Mouse (Mus musculus): ENCODE measurements around the gene Pask. TPM values are rescaled to one million over a fixed set of nuclear protein-coding genes. Genes with fewer than 3 reads are reported as not detected.
A peak's percentile ranks its signal among the peaks of the same experiment; 100 is the strongest.

Gene Pask
- polyA plus RNA-seq (2015; fragmentation: Nextera tagmentation; extraction: Ambion mirVana): 16.4 and 17.8 TPM in 2 replicates

- Histone ChIP-seq H3K4me3 (peak within 1 kb of the TSS; percentile 70), H3K27ac (peak within 1 kb of the TSS; percentile 63), H3K9ac (peak within 1 kb of the TSS; percentile 74), H3K4me1 (peaks cover 21% of the 10 kb centered on the region), H3K36me3 (peaks cover 4% of the 10 kb centered on the region; the same call in 1 of the 2 replicates), H3K27me3 (no peaks in the 10 kb centered on the region), H3K9me3 (no peaks in the 10 kb centered on the region), H3K4me2 (peak within 1 kb of the TSS; percentile 88)
- under 1% methylated on average over 63 of the region's 63 CpGs for WGBS
- peak; percentile 97 for ATAC-seq (ENCODE audit: borderline replicate concordance, extremely low read depth, low FRiP score, low TSS enrichment)
Observed at GRCm38 (mm10) chr1:93342648-93343503, at the start of gene Pask, which contains the start of gene Ppp1r7. Gene Pask, minus strand, starts transcription at chr1:93343482. Gene Ppp1r7, plus strand, starts transcription at chr1:93342854.

GRCm38 (mm10) chr1:93388906-93389305, 45.6 kb upstream of the Pask start:
- H3K4me2 ChIP-seq: no peak overlapping the region
- H3K27me3 ChIP-seq: no peaks in the 10 kb centered on the region
- H3K9ac ChIP-seq: no peak overlapping the region
- no peak overlapping the region for H3K27ac ChIP-seq
- no peaks in the 10 kb centered on the region for H3K9me3 ChIP-seq
- WGBS: 46% methylated on average over 2 of the region's 2 CpGs
- H3K4me1 ChIP-seq: no peaks in the 10 kb centered on the region
- no peak overlapping the region for H3K4me3 ChIP-seq
- H3K36me3 ChIP-seq: no peaks in the 10 kb centered on the region
- no peak for ATAC-seq (ENCODE audit: borderline replicate concordance, extremely low read depth, low FRiP score, low TSS enrichment)

GRCm38 (mm10) chr1:93387198-93387597, 43.9 kb upstream of the Pask start:
- H3K36me3 ChIP-seq: no peaks in the 10 kb centered on the region
- no peaks in the 10 kb centered on the region for H3K9me3 ChIP-seq

GRCm38 (mm10) chr1:93379117-93379516, 35.8 kb upstream of the Pask start:
- Histone ChIP-seq H3K36me3 (no peaks in the 10 kb centered on the region), H3K9ac (no peak overlapping the region)
- WGBS: 74% methylated on average over 5 of the region's 5 CpGs

More at GRCm38 (mm10) chr1:93387198-93387597, 43.9 kb upstream of the Pask start:
- H3K27me3 ChIP-seq: no peaks in the 10 kb centered on the region
- H3K27ac ChIP-seq: no peak overlapping the region
- WGBS: 62% methylated on average over 2 of the region's 2 CpGs
- no peaks in the 10 kb centered on the region for H3K4me1 ChIP-seq
- no peak for ATAC-seq (ENCODE audit: borderline replicate concordance, extremely low read depth, low FRiP score, low TSS enrichment)
- H3K9ac ChIP-seq: no peak overlapping the region
- no peak overlapping the region for H3K4me3 ChIP-seq
- no peak overlapping the region for H3K4me2 ChIP-seq

GRCm38 (mm10) chr1:93377307-93377706, 34.0 kb upstream of the Pask start:
- H3K4me2 ChIP-seq: no peak overlapping the region

More at GRCm38 (mm10) chr1:93379117-93379516, 35.8 kb upstream of the Pask start:
- Histone ChIP-seq H3K9me3 (no peaks in the 10 kb centered on the region), H3K4me3 (no peak overlapping the region), H3K27me3 (no peaks in the 10 kb centered on the region), H3K4me1 (no peaks in the 10 kb centered on the region), H3K27ac (no peak overlapping the region), H3K4me2 (no peak overlapping the region)
- no peak for ATAC-seq (ENCODE audit: borderline replicate concordance, extremely low read depth, low FRiP score, low TSS enrichment)

GRCm38 (mm10) chr1:93373665-93374064, 30.4 kb upstream of the Pask start, which contains the start of gene Ano7:
Gene Ano7, plus strand, starts transcription at chr1:93373930.
- Histone ChIP-seq H3K36me3 (no peaks in the 10 kb centered on the region), H3K9ac (no peak within 1 kb of the TSS), H3K4me1 (no peaks in the 10 kb centered on the region), H3K27me3 (no peaks in the 10 kb centered on the region), H3K4me2 (no peak within 1 kb of the TSS), H3K9me3 (no peaks in the 10 kb centered on the region), H3K27ac (no peak within 1 kb of the TSS), H3K4me3 (no peak within 1 kb of the TSS)
- no peak for ATAC-seq (ENCODE audit: borderline replicate concordance, extremely low read depth, low FRiP score, low TSS enrichment)
- 49% methylated on average over 4 of the region's 4 CpGs for WGBS

More at GRCm38 (mm10) chr1:93377307-93377706, 34.0 kb upstream of the Pask start:
- Histone ChIP-seq H3K9ac (no peak overlapping the region), H3K36me3 (no peaks in the 10 kb centered on the region), H3K27ac (no peak overlapping the region), H3K9me3 (no peaks in the 10 kb centered on the region), H3K4me1 (no peaks in the 10 kb centered on the region), H3K4me3 (no peak overlapping the region), H3K27me3 (no peaks in the 10 kb centered on the region)
- WGBS: 51% methylated on average over 5 of the region's 5 CpGs
- no peak for ATAC-seq (ENCODE audit: borderline replicate concordance, extremely low read depth, low FRiP score, low TSS enrichment)

GRCm38 (mm10) chr1:93365641-93366040, 22.4 kb upstream of the Pask start:
- H3K36me3 ChIP-seq: peaks cover 64% of the 10 kb centered on the region
- no peaks in the 10 kb centered on the region for H3K4me1 ChIP-seq
- ATAC-seq (ENCODE audit: borderline replicate concordance, extremely low read depth, low FRiP score, low TSS enrichment): no peak
- H3K4me3 ChIP-seq: no peak overlapping the region
- H3K9me3 ChIP-seq: no peaks in the 10 kb centered on the region
- no peak overlapping the region for H3K27ac ChIP-seq
- 94% methylated on average over 6 of the region's 6 CpGs for WGBS
- no peaks in the 10 kb centered on the region for H3K27me3 ChIP-seq
- no peak overlapping the region for H3K4me2 ChIP-seq
- H3K9ac ChIP-seq: no peak overlapping the region

GRCm38 (mm10) chr1:93362661-93363060, 19.4 kb upstream of the Pask start:
- no peaks in the 10 kb centered on the region for H3K9me3 ChIP-seq
- H3K4me1 ChIP-seq: no peaks in the 10 kb centered on the region
- H3K4me2 ChIP-seq: no peak overlapping the region
- peaks cover 79% of the 10 kb centered on the region for H3K36me3 ChIP-seq
- WGBS: 86% methylated on average over 4 of the region's 4 CpGs
- no peak overlapping the region for H3K9ac ChIP-seq
- H3K4me3 ChIP-seq: no peak overlapping the region
- H3K27ac ChIP-seq: no peak overlapping the region
- no peak for ATAC-seq (ENCODE audit: borderline replicate concordance, extremely low read depth, low FRiP score, low TSS enrichment)
- H3K27me3 ChIP-seq: no peaks in the 10 kb centered on the region

GRCm38 (mm10) chr1:93352724-93353123, 9.4 kb upstream of the Pask start:
- no peak overlapping the region for H3K4me2 ChIP-seq
- H3K4me1 ChIP-seq: no peaks in the 10 kb centered on the region
- H3K4me3 ChIP-seq: no peak overlapping the region
- WGBS: 85% methylated on average over 2 of the region's 2 CpGs
- H3K36me3 ChIP-seq: peaks cover 75% of the 10 kb centered on the region
- no peaks in the 10 kb centered on the region for H3K9me3 ChIP-seq
- H3K9ac ChIP-seq: no peak overlapping the region
- no peak for ATAC-seq (ENCODE audit: borderline replicate concordance, extremely low read depth, low FRiP score, low TSS enrichment)
- no peak overlapping the region for H3K27ac ChIP-seq
- no peaks in the 10 kb centered on the region for H3K27me3 ChIP-seq

- 80% methylated on average over 4 of the region's 4 CpGs for WGBS
- Histone ChIP-seq H3K4me2 (no peak overlapping the region), H3K4me3 (no peak overlapping the region), H3K4me1 (peaks cover 5% of the 10 kb centered on the region), H3K36me3 (peaks cover 52% of the 10 kb centered on the region), H3K9ac (no peak overlapping the region), H3K27me3 (no peaks in the 10 kb centered on the region), H3K9me3 (no peaks in the 10 kb centered on the region), H3K27ac (no peak overlapping the region)
- no peak for ATAC-seq (ENCODE audit: borderline replicate concordance, extremely low read depth, low FRiP score, low TSS enrichment)
Observed at GRCm38 (mm10) chr1:93349701-93350100, 6.4 kb upstream of the Pask start.

- H3K27me3 ChIP-seq: no peaks in the 10 kb centered on the region
- no peak overlapping the region for H3K4me3 ChIP-seq
- no peak overlapping the region for H3K27ac ChIP-seq
- no peak overlapping the region for H3K9ac ChIP-seq
- 79% methylated on average over 5 of the region's 5 CpGs for WGBS
- ATAC-seq (ENCODE audit: borderline replicate concordance, extremely low read depth, low FRiP score, low TSS enrichment): no peak
- peaks cover 11% of the 10 kb centered on the region for H3K4me1 ChIP-seq
- no peaks in the 10 kb centered on the region for H3K9me3 ChIP-seq
- H3K36me3 ChIP-seq: peaks cover 30% of the 10 kb centered on the region
- H3K4me2 ChIP-seq: no peak overlapping the region
Observed at GRCm38 (mm10) chr1:93347176-93347575, 3.9 kb upstream of the Pask start.

GRCm38 (mm10) chr1:93343504-93344047, 294 bp upstream of the Pask start:
- peak; percentile 95 for ATAC-seq (ENCODE audit: borderline replicate concordance, extremely low read depth, low FRiP score, low TSS enrichment)
- Histone ChIP-seq H3K4me2 (peak overlapping the region; percentile 88), H3K9ac (peak overlapping the region; percentile 74), H3K4me1 (peaks cover 21% of the 10 kb centered on the region), H3K36me3 (peaks cover 7% of the 10 kb centered on the region), H3K27ac (peak overlapping the region; percentile 46; the same call in 1 of the 2 replicates), H3K27me3 (no peaks in the 10 kb centered on the region), H3K9me3 (no peaks in the 10 kb centered on the region), H3K4me3 (peak overlapping the region; percentile 70)
- WGBS: under 1% methylated on average over 38 of the region's 39 CpGs

Data from lung, embryonic 15.5 days (tissue).